ENCODE assay signal across 26 mouse cellular contexts in the genomic region with DNA sequence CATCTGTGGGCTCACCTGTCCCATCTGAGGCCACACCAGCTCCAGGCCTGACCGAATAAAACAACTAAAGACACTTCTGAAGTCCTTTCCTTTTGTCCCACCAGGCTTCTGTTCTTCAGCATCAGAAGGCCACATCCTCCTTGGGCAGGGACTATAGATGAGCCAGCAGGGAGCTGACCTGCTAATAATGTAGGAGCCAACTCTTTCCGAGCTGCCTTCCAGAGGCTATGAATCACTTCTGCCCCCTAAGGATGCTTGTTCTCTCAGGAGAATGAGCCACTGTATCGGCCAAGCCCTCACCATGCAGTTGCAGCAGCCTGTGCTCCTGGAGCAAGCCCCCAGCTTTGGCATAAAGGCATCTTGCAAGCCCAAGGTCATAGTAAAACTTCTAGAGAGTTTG. TPM values are rescaled to one million over a fixed set of nuclear protein-coding genes. Genes with fewer than 3 reads are reported as not detected.
"Had no signal": no experiment of that assay in that cellular context is flagged by ENCODE, and none has a peak within 500 bp of the region (broad histone marks: within the 10 kb centered on the region; RNA-seq: fewer than 3 reads in every experiment).

No protein-coding gene starts in this region.

- DNase-seq: gastrocnemius, postnatal 14 days; gastrocnemius, postnatal 36 days; heart, adult 18-20 months; heart, postnatal 10 days; heart, postnatal 36 days; kidney, adult 11 months; kidney, adult 2 months; kidney, adult 9 months; kidney, postnatal 14 days; kidney, postnatal 36 days; layer of hippocampus, adult 9-11 months; layer of hippocampus, postnatal 36 days; left cerebral cortex, postnatal 4 days had no signal

RNA-seq across cellular contexts. Expression of gene Prss39, which starts 4.8 kb away (rescaled TPM):
- total RNA-seq: gastrocnemius, adult 18-20 months; gastrocnemius, adult 8-10 months; gastrocnemius, postnatal 14 days; gastrocnemius, postnatal 36 days; heart, adult 18-20 months; heart, postnatal 10 days; heart, postnatal 36 days; hindbrain, postnatal 0 days; layer of hippocampus, adult 18-20 months; layer of hippocampus, adult 8-10 months; layer of hippocampus, postnatal 14 days; layer of hippocampus, postnatal 36 days; left cerebral cortex, adult 18-20 months; left cerebral cortex, adult 8-10 months; left cerebral cortex, postnatal 10 days; left cerebral cortex, postnatal 25 days; left cerebral cortex, postnatal 4 days; liver, adult 2 months had no signal

RNA-seq across cellular contexts. Expression of gene Cfc1, which starts 32.5 kb away (rescaled TPM):
- total RNA-seq: gastrocnemius, adult 18-20 months; gastrocnemius, adult 8-10 months; gastrocnemius, postnatal 14 days; gastrocnemius, postnatal 36 days; heart, adult 18-20 months; heart, adult 8-10 months; heart, postnatal 10 days; heart, postnatal 36 days; layer of hippocampus, adult 18-20 months; layer of hippocampus, adult 8-10 months; layer of hippocampus, postnatal 14 days; layer of hippocampus, postnatal 36 days; left cerebral cortex, adult 18-20 months; left cerebral cortex, adult 8-10 months; left cerebral cortex, postnatal 10 days; left cerebral cortex, postnatal 25 days; left cerebral cortex, postnatal 4 days; liver, adult 2 months had no signal

RNA-seq across cellular contexts. Expression of gene Prss40, which starts 57.8 kb away (rescaled TPM):
- total RNA-seq: gastrocnemius, adult 18-20 months; gastrocnemius, adult 8-10 months; gastrocnemius, postnatal 14 days; gastrocnemius, postnatal 36 days; heart, adult 18-20 months; heart, adult 8-10 months; heart, postnatal 10 days; heart, postnatal 36 days; hematopoietic stem cell, adult 5-6 weeks; hindbrain, postnatal 0 days; layer of hippocampus, adult 18-20 months; layer of hippocampus, adult 8-10 months; layer of hippocampus, postnatal 14 days; layer of hippocampus, postnatal 36 days; left cerebral cortex, adult 18-20 months; left cerebral cortex, adult 8-10 months; left cerebral cortex, postnatal 10 days; left cerebral cortex, postnatal 25 days; left cerebral cortex, postnatal 4 days; liver, adult 2 months had no signal
